10 mouse cellular contexts compared by ENCODE assay signal in the genomic region with DNA sequence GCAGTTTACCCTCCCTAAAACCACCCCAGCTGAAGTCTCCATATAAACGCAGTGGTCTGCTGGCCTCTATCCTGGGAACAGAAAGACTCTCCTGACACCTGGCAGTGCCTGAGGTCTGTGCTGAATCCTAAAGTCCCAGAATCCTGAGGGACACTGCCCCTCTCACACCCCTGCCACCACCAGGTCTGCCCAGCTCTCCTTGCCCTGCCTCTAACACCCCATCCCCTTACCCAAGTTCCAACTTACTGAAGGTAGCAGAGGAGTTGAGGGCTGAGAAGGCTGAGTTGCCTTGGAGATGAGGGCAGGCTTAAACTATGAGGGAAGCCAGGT. TPM values are rescaled to one million over a fixed set of nuclear protein-coding genes. Genes with fewer than 3 reads are reported as not detected.
DNase-seq lines count a peak whose midpoint lies in the region; ATAC-seq and TF ChIP-seq lines count a peak whose summit lies in the region.
"Had no signal": no experiment of that assay in that cellular context is flagged by ENCODE, and none has a peak within 500 bp of the region (broad histone marks: within the 10 kb centered on the region; RNA-seq: fewer than 3 reads in every experiment).

No protein-coding gene starts in this region.

- H3K27me3 ChIP-seq in heart, embryonic 16.5 days (ENCODE audit: control insufficient read depth, insufficient read depth, low read length), result no peaks in the 10 kb centered on the region
- no peaks in the 10 kb centered on the region for H3K27me3 ChIP-seq in Patski
- no peaks in the 10 kb centered on the region for H3K27me3 ChIP-seq in forebrain, embryonic 16.5 days (replicated peaks; ENCODE audit: control insufficient read depth, insufficient read depth, low read length)
- H3K27me3 ChIP-seq in midbrain, embryonic 13.5 days, result no peaks in the 10 kb centered on the region

- peak overlapping the region; percentile 34 for H3K4me3 ChIP-seq in heart, embryonic 16.5 days (ENCODE audit: low read length)
- peak overlapping the region; percentile 51 for H3K4me3 ChIP-seq in forebrain, embryonic 16.5 days (replicated peaks; ENCODE audit: low read length)
- H3K4me3 ChIP-seq in midbrain, embryonic 13.5 days (replicated peaks), result peak overlapping the region; percentile 41

- peaks cover 23% of the 10 kb centered on the region for H3K36me3 ChIP-seq in heart, embryonic 16.5 days (ENCODE audit: control insufficient read depth, insufficient read depth)
- H3K36me3 ChIP-seq in forebrain, embryonic 16.5 days (ENCODE audit: control insufficient read depth, insufficient read depth), result peaks cover 14% of the 10 kb centered on the region
- peaks cover 26% of the 10 kb centered on the region for H3K36me3 ChIP-seq in midbrain, embryonic 13.5 days

- POLR2A ChIA-PET in Patski (lab: Charles Lee), result interaction anchor here (0.7 to 1.6 kb wide), 8 partner anchors 13 to 124 kb away, joined by 3 to 4 read pairs (median 3); partner anchors contain the start of genes Ier3 and Vars2

- in situ Hi-C loops in Patski (cut with MboI; ENCODE audit: low pct_unique_long_range_greater_than_20kb), result no loop called here

- ATAC-seq in heart, embryonic 16.5 days (replicated peaks; ENCODE audit: extremely low read depth, insufficient read depth, low FRiP score), result no peak
- peak; percentile 11 for ATAC-seq in Patski
- ATAC-seq in forebrain, embryonic 16.5 days, result no peak; the same call in 1 of the 2 replicates
- ATAC-seq in midbrain, embryonic 13.5 days, result no peak

- H3K4me2 ChIP-seq in heart, embryonic 16.5 days (ENCODE audit: low read depth, low read length), result peak overlapping the region; percentile 66
- peak overlapping the region; percentile 90 for H3K4me2 ChIP-seq in forebrain, embryonic 16.5 days (ENCODE audit: low read length)
- peak overlapping the region; percentile 90 for H3K4me2 ChIP-seq in midbrain, embryonic 13.5 days (replicated peaks)

- H3K4me1 ChIP-seq in heart, embryonic 16.5 days (ENCODE audit: control insufficient read depth, insufficient read depth, low read length), result peaks cover 33% of the 10 kb centered on the region
- H3K4me1 ChIP-seq in forebrain, embryonic 16.5 days (replicated peaks; ENCODE audit: control insufficient read depth, insufficient read depth, low read length), result peaks cover 46% of the 10 kb centered on the region
- peaks cover 47% of the 10 kb centered on the region for H3K4me1 ChIP-seq in midbrain, embryonic 13.5 days (replicated peaks)

- TF ChIP-seq CTCF in Patski (IDR thresholded peaks at IDR 0.05), result no peak

- peak overlapping the region; percentile 56 for H3K9ac ChIP-seq in heart, embryonic 16.5 days (ENCODE audit: low read length)
- peak overlapping the region; percentile 78 for H3K9ac ChIP-seq in forebrain, embryonic 16.5 days (replicated peaks; ENCODE audit: low read depth, low read length)
- H3K9ac ChIP-seq in midbrain, embryonic 13.5 days (replicated peaks), result peak overlapping the region; percentile 79

- CTCF ChIA-PET in Patski (lab: Charles Lee), result interaction anchor here (1.4 to 1.8 kb wide), 4 partner anchors 16 to 29 kb away, joined by 3 to 7 read pairs (median 4); no protein-coding TSS in a partner anchor

- no peak for DNase-seq in heart, adult 8-10 months (ENCODE audit: low spot score)
- no peak for DNase-seq in Patski (ENCODE audit: low read depth, low spot score)
- no peak for DNase-seq in left cerebral cortex, postnatal 14 days (ENCODE audit: low spot score in 2 of 2)
- no peak for DNase-seq in cerebellum, postnatal 14 days
- no peak for DNase-seq in gastrocnemius, postnatal 4 days (ENCODE audit: low spot score in 2 of 2)
- DNase-seq: thymus, postnatal 25 days had no signal

- peak overlapping the region; percentile 75 for H3K27ac ChIP-seq in heart, embryonic 16.5 days (ENCODE audit: low read length)
- peak overlapping the region; percentile 100 for H3K27ac ChIP-seq in forebrain, embryonic 16.5 days (ENCODE audit: low read length)
- peak overlapping the region; percentile 99 for H3K27ac ChIP-seq in midbrain, embryonic 13.5 days

- WGBS in heart, embryonic 16.5 days, result 13% methylated on average over 1 of the region's 1 CpGs
- 5% methylated on average over 1 of the region's 1 CpGs for WGBS in forebrain, embryonic 16.5 days
- 7% methylated on average over 1 of the region's 1 CpGs for WGBS in midbrain, embryonic 13.5 days

- intact Hi-C loops in left cerebral cortex, postnatal 14 days (cut with DNase I), result loop anchor here (5.0 kb wide), 1 partner anchor 40 kb away; no protein-coding TSS in a partner anchor

- H3K9me3 ChIP-seq in heart, embryonic 16.5 days (replicated peaks; ENCODE audit: control insufficient read depth, low read length), result peaks cover 5% of the 10 kb centered on the region
- no peaks in the 10 kb centered on the region for H3K9me3 ChIP-seq in forebrain, embryonic 16.5 days (ENCODE audit: control insufficient read depth, low read length)
- peaks cover 3% of the 10 kb centered on the region; the same call in 1 of the 2 replicates for H3K9me3 ChIP-seq in midbrain, embryonic 13.5 days

RNA-seq across cellular contexts. Expression of gene Ddr1, which starts 7.0 kb away (rescaled TPM):
- 110 and 129 TPM in 2 replicates for polyA plus RNA-seq in heart, embryonic 16.5 days (2015; fragmentation: Nextera tagmentation; extraction: Ambion mirVana)
- total RNA-seq in heart, adult 8-10 months (2022), result 10 to 100 TPM; 23.8 to 30.0 (median 29.5) TPM
- 230 TPM for polyA plus RNA-seq in Patski (2021)
- polyA plus RNA-seq in forebrain, embryonic 16.5 days (2015; fragmentation: Nextera tagmentation; extraction: Ambion mirVana), result 113 and 116 TPM in 2 replicates
- polyA plus RNA-seq in midbrain, embryonic 13.5 days (2015; fragmentation: Nextera tagmentation; extraction: Ambion mirVana), result 163 and 187 TPM in 2 replicates
- 10 to 100 TPM; 46.1 to 52.8 TPM for total RNA-seq in left cerebral cortex, postnatal 14 days (2021)
- 10 to 100 TPM; 69.6 to 71.4 TPM for total RNA-seq in gastrocnemius, postnatal 4 days (2021)
- total RNA-seq: megakaryocyte-erythroid progenitor cell, adult 5-6 weeks had no signal

RNA-seq across cellular contexts. Expression of gene Gtf2h4, which starts 23.9 kb away (rescaled TPM):
- 29.6 and 30.8 TPM in 2 replicates for polyA plus RNA-seq in heart, embryonic 16.5 days (2015; fragmentation: Nextera tagmentation; extraction: Ambion mirVana)
- total RNA-seq in heart, adult 8-10 months (2022), result 10 to 100 TPM; 18.4 to 22.2 (median 21.2) TPM
- polyA plus RNA-seq in Patski (2021), result 30.5 TPM
- 34.6 and 35.3 TPM in 2 replicates for polyA plus RNA-seq in forebrain, embryonic 16.5 days (2015; fragmentation: Nextera tagmentation; extraction: Ambion mirVana)
- 31.5 and 32.0 TPM in 2 replicates for polyA plus RNA-seq in midbrain, embryonic 13.5 days (2015; fragmentation: Nextera tagmentation; extraction: Ambion mirVana)
- total RNA-seq in left cerebral cortex, postnatal 14 days (2021), result 10 to 100 TPM; 23.0 to 26.2 TPM
- total RNA-seq in gastrocnemius, postnatal 4 days (2021), result 10 to 100 TPM; 20.6 to 29.2 TPM

RNA-seq across cellular contexts. Expression of gene Vars2, which starts 30.0 kb away (rescaled TPM):
- 12.8 and 17.1 TPM in 2 replicates for polyA plus RNA-seq in heart, embryonic 16.5 days (2015; fragmentation: Nextera tagmentation; extraction: Ambion mirVana)
- total RNA-seq in heart, adult 8-10 months (2022), result 10 to 100 TPM; 30.4 to 34.9 (median 31.8) TPM
- polyA plus RNA-seq in Patski (2021), result 34.4 TPM
- 19.0 and 19.8 TPM in 2 replicates for polyA plus RNA-seq in forebrain, embryonic 16.5 days (2015; fragmentation: Nextera tagmentation; extraction: Ambion mirVana)
- polyA plus RNA-seq in midbrain, embryonic 13.5 days (2015; fragmentation: Nextera tagmentation; extraction: Ambion mirVana), result 13.0 and 15.1 TPM in 2 replicates
- total RNA-seq in left cerebral cortex, postnatal 14 days (2021), result 10 to 100 TPM; 31.1 to 40.8 TPM
- 10 to 100 TPM; 22.1 to 24.4 TPM for total RNA-seq in gastrocnemius, postnatal 4 days (2021)

RNA-seq across cellular contexts. Expression of gene Mucl3, which starts 53.9 kb away (rescaled TPM):
- polyA plus RNA-seq in heart, embryonic 16.5 days (2015; fragmentation: Nextera tagmentation; extraction: Ambion mirVana), result 0.29 and 0.42 TPM in 2 replicates
- total RNA-seq in heart, adult 8-10 months (2022), result not detected
- polyA plus RNA-seq in Patski (2021), result not detected
- 0.08 TPM in 1 of 2 replicates, not detected in the other for polyA plus RNA-seq in forebrain, embryonic 16.5 days (2015; fragmentation: Nextera tagmentation; extraction: Ambion mirVana)
- polyA plus RNA-seq in midbrain, embryonic 13.5 days (2015; fragmentation: Nextera tagmentation; extraction: Ambion mirVana), result not detected in 2 replicates
- not detected for total RNA-seq in left cerebral cortex, postnatal 14 days (2021)
- not detected for total RNA-seq in gastrocnemius, postnatal 4 days (2021)
- total RNA-seq: megakaryocyte-erythroid progenitor cell, adult 5-6 weeks had no signal
